Mouse (Mus musculus): ENCODE results near the gene P4ha3.

DNA sequence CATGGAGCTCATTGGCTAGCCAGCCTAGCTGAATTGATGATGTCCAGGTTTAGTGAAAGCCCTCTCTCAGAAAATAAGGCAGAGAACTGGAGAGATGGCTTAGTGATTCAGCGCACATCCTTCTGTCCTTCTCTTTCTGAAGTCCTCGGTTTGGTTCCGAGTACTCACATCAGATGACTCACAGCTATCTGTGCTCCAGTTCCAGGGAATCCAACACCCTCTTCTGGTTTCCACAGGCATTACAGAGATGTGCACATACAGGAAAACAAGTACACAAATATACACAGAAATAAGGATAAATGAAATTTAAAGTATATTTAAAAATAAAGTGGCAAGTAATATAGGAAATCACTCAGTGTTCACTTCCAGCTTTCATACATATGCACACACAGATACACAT, 23.0 kb upstream of the P4ha3 start:
- TF ChIP-seq CTCF (conservative IDR thresholded peaks at IDR 0.05; ENCODE audit: insufficient read depth, insufficient read length, low read depth, low read length) (no peak), POLR2A (IDR thresholded peaks at IDR 0.05; ENCODE audit: low read depth, low read length) (no peak)

Data from kidney, adult 2 months (tissue).